Mouse (Mus musculus) hindbrain, embryonic 11.5 days (tissue): ENCODE results near the gene Flt4. TPM values are rescaled to one million over a fixed set of nuclear protein-coding genes. Genes with fewer than 3 reads are reported as not detected.

ENCODE experiments used
- ATAC-seq: fragments of 200-750 bp; cut with Nextera tagmentation; 2 replicates; pipeline ENCODE4 v1.8.0; 2017; ENCODE audit warnings: mild to moderate bottlenecking, moderate TSS enrichment, moderate library complexity; ENCODE audit not compliant: low FRiP score
- DNase-seq: peaks from one replicate; pipeline ENCODE4 v3.0.0-alpha.2; 2015; ENCODE audit warnings: low spot score
- H3K27ac ChIP-seq: fragments of 300-500 bp; sonication (generic); 2 replicates; pipeline ENCODE4 v1.5.1; 2014; ENCODE audit warnings: mild to moderate bottlenecking, low read depth, low read length
- H3K27me3 ChIP-seq: fragments of 300-500 bp; sonication (generic); 2 replicates; pipeline ENCODE4 v1.6.1; 2014; ENCODE audit warnings: mild to moderate bottlenecking, low read length, moderate library complexity, mixed read lengths; ENCODE audit not compliant: control insufficient read depth, insufficient read depth
- H3K36me3 ChIP-seq: fragments of 300-500 bp; sonication (generic); 2 replicates; pipeline ENCODE4 v1.6.1; 2014; ENCODE audit warnings: mild to moderate bottlenecking, low read length, moderate library complexity, mixed read lengths; ENCODE audit not compliant: control insufficient read depth, insufficient read depth
- H3K4me1 ChIP-seq: fragments of 300-500 bp; sonication (generic); replicated peaks from 2 replicates; pipeline ENCODE4 v1.6.1; 2014; ENCODE audit warnings: low read length, mixed read lengths; ENCODE audit not compliant: control insufficient read depth, insufficient read depth
- H3K4me2 ChIP-seq: fragments of 300-500 bp; sonication (generic); replicated peaks from 2 replicates; pipeline ENCODE4 v1.6.1; 2014; ENCODE audit warnings: mild to moderate bottlenecking, low read depth, low read length
- H3K4me3 ChIP-seq: fragments of 300-500 bp; sonication (generic); 2 replicates; pipeline ENCODE4 v1.5.1; 2014; ENCODE audit warnings: low read depth, low read length
- H3K9ac ChIP-seq: fragments of 300-500 bp; sonication (generic); 2 replicates; pipeline ENCODE4 v1.6.1; 2014; ENCODE audit warnings: low read depth, low read length
- H3K9me3 ChIP-seq: fragments of 300-500 bp; sonication (generic); 2 replicates; pipeline ENCODE4 v1.6.1; 2016; ENCODE audit warnings: low read length; ENCODE audit not compliant: control insufficient read depth
- WGBS: fragments of 180-500 bp; shearing (Covaris S2); extraction: QIAGEN DNeasy Blood & Tissue Kit; methylation state at CpG from one replicate; pipeline ENCODE4 v1.1.7; 2014; 5-methylcytosine and 5-hydroxymethylcytosine counted together
- polyA plus RNA-seq: library from polyadenylated mRNA; unstranded; fragments of >200 nt; fragmentation: Nextera tagmentation; extraction: Ambion mirVana; gene quantifications from 2 replicates; pipeline ENCODE4 v1.2.1, GENCODE M21; 2014

Gene Flt4
- polyA plus RNA-seq, 1 experiment from 2014 or later = 3.0 TPM

DNA sequence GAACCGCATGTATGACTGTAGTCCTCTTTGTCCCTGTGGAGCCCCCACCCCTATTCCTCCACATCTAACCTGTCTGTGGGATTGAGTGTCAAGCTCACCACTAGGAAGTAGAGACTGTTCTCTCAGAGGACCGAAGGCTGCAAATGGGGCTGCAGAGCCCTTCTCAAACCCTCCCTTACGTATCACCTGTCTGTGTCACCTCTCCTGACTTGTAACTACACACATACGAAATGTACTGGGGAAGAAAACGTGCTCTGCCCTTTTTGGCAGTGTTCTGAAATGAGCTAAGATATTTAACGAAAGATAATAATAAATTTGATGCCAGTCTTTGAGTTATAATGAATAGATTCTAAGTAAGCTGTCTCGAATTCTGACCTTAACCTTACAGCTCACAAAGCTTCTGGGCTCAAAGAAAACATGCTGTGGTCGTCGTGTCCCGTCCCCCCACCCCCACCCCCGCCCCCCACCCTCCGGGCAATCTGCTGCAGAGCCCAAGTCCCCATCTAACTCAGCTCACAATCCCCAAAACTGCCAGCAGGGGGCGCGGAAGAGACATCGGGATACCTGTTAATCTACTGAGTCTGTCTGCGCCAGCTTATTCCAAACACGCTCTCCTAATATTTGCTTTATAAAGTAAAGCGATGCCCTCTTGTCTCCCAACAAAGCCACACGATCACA, 43.5 kb downstream of the Flt4 start:
- no peak overlapping the region for H3K27ac ChIP-seq
- no peak overlapping the region for H3K4me2 ChIP-seq
- H3K4me3 ChIP-seq = no peak overlapping the region
- no peak overlapping the region for H3K9ac ChIP-seq
- H3K4me1 ChIP-seq = no peaks in the 10 kb centered on the region
- H3K9me3 ChIP-seq = no peaks in the 10 kb centered on the region
- H3K36me3 ChIP-seq = no peaks in the 10 kb centered on the region
- DNase-seq (peak; percentile 91), ATAC-seq (peak; percentile 68; the same call in 1 of the 2 replicates)
- no peaks in the 10 kb centered on the region for H3K27me3 ChIP-seq
- WGBS = 26% methylated on average over 19 of the region's 19 CpGs

DNA sequence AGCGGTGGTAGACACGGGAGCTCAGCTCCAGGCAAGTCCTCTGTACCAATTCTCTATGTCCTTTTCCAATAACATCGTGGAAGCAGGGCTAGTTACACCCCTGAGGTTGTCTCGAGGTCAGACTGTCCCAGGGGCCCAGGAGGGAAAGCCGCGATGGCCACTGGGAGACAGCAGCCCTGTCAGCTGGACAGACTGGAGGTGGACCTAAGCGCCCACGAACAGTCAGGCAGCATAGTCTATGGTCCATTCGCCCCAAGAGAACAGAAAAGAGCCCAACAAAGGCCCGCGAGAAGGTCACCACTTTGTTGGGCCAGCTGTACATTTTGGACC, 44.0 kb downstream of the Flt4 start:
- Histone ChIP-seq H3K4me1 (no peaks in the 10 kb centered on the region), H3K4me3 (no peak overlapping the region), H3K27me3 (no peaks in the 10 kb centered on the region), H3K27ac (no peak overlapping the region), H3K36me3 (no peaks in the 10 kb centered on the region), H3K9me3 (no peaks in the 10 kb centered on the region), H3K4me2 (no peak overlapping the region), H3K9ac (no peak overlapping the region)
- WGBS = 44% methylated on average over 11 of the region's 11 CpGs
- ATAC-seq (peak; percentile 31; the same call in 1 of the 2 replicates), DNase-seq (peak; percentile 35)

GRCm38 (mm10) chr11:49654651-49655050, 45.6 kb downstream of the Flt4 start:
- H3K9me3 ChIP-seq = no peaks in the 10 kb centered on the region
- ATAC-seq (no peak), DNase-seq (no peak)
- no peak overlapping the region for H3K27ac ChIP-seq
- H3K27me3 ChIP-seq = no peaks in the 10 kb centered on the region
- no peaks in the 10 kb centered on the region for H3K36me3 ChIP-seq
- no peak overlapping the region for H3K4me3 ChIP-seq
- no peaks in the 10 kb centered on the region for H3K4me1 ChIP-seq
- H3K4me2 ChIP-seq = no peak overlapping the region
- 94% methylated on average over 5 of the region's 5 CpGs for WGBS
- no peak overlapping the region for H3K9ac ChIP-seq

DNA sequence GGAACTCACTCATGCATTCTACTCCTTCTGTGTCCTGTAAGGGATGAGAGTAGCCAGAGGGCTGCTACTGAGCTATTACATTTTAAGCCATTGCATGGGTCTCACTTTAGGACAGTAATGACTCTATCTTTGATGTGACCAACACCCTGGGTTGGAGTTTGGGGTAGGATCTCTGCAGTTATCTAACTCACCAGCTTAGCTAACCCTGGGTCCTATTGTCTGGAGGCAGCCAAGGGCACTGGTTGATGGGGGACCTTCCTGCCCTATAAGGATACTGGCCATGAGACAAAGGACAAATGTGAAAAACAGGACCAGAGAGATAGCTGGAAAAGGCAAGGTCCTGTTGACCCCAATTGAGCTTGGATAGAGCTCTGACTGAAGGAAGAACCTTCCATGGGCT, 46.4 kb downstream of the Flt4 start:
- Histone ChIP-seq H3K4me2 (no peak overlapping the region), H3K27me3 (no peaks in the 10 kb centered on the region), H3K4me3 (no peak overlapping the region), H3K9ac (no peak overlapping the region), H3K4me1 (no peaks in the 10 kb centered on the region), H3K9me3 (no peaks in the 10 kb centered on the region), H3K27ac (no peak overlapping the region), H3K36me3 (no peaks in the 10 kb centered on the region)
- DNase-seq (no peak), ATAC-seq (no peak)

DNA sequence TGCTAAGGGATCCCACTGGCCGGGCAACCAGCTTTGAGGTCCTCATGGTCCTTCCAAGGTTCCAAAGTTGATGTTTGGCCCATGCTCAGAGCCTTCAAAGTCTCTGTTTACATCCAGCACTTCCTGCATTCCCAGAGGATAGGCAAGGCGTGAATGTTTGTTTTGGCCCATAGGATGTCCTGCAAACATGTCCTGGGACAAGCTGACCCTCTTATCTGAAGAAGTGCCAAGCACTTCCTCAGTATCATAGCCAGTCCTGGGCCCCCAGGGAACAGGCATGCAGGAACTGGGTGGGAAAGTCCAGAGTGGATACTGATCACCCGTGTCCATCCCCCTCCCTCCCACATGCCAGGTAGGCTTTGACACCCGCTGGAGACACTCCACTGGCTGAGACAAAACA, 49.0 kb downstream of the Flt4 start:
- no peaks in the 10 kb centered on the region for H3K27me3 ChIP-seq
- H3K27ac ChIP-seq = no peak overlapping the region
- H3K4me1 ChIP-seq = no peaks in the 10 kb centered on the region
- H3K9me3 ChIP-seq = no peaks in the 10 kb centered on the region
- H3K36me3 ChIP-seq = no peaks in the 10 kb centered on the region
- no peak overlapping the region for H3K4me2 ChIP-seq
- WGBS = 78% methylated on average over 4 of the region's 4 CpGs
- no peak for DNase-seq
- no peak overlapping the region for H3K4me3 ChIP-seq
- no peak for ATAC-seq
- H3K9ac ChIP-seq = no peak overlapping the region

DNA sequence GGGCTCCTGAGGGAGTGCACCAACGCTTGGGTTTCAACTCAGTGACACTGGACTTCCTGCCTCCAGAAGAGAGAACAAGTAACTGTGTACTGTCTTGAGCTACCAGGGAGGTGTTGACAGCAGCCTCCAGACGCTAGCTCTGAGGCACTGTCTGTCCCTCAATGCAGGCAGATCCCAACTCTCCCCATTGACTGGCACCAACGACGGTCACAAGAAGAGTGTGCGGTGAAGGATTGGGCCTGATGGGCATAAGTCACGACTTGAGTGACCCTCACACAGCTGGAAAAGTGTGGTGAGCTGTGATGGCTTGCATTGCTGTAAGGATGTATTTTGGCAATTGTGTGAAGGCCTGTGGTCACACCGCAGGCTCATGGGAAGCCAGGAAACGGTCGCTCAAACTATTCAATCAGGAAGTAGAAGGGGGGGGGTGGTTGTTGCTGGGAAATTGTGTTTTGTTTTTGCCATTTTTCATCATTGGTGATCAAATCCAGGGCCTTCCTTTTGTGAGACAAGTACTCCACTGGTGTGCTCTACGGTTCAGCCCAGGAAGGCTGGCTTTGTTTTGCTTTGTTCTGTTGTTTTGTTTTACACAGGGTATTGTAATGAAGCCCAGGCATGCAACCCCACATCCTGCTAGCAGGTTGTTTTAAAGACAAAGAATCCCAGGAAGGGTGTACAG, 49.9 kb downstream of the Flt4 start:
- Histone ChIP-seq H3K4me2 (no peak overlapping the region), H3K4me1 (no peaks in the 10 kb centered on the region), H3K27ac (no peak overlapping the region), H3K9ac (no peak overlapping the region), H3K36me3 (no peaks in the 10 kb centered on the region), H3K27me3 (no peaks in the 10 kb centered on the region), H3K4me3 (no peak overlapping the region), H3K9me3 (no peaks in the 10 kb centered on the region)
- DNase-seq = no peak
- ATAC-seq = no peak
- WGBS = 59% methylated on average over 10 of the region's 10 CpGs

DNA sequence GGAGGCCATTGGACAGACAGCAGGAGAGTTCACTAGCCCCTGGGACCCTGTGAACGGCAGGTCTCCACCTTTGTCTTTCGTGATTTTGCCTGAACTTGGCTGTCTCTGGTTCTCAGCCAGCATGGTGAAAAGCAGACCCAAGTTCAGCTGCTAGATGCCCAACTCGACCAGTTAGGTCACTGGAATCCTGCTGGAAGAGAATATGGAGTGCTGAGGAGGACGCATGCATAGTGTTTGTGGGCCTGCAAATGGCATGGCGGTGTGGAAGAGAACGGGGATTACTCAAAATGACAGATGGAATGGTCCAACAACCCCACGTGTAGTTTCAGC, 50.4 kb downstream of the Flt4 start:
- H3K36me3 ChIP-seq = no peaks in the 10 kb centered on the region
- H3K27ac ChIP-seq = no peak overlapping the region
- H3K27me3 ChIP-seq = no peaks in the 10 kb centered on the region
- no peak overlapping the region for H3K4me2 ChIP-seq
- no peak for DNase-seq
- H3K9me3 ChIP-seq = no peaks in the 10 kb centered on the region
- H3K4me1 ChIP-seq = no peaks in the 10 kb centered on the region
- WGBS = 67% methylated on average over 7 of the region's 7 CpGs
- no peak overlapping the region for H3K4me3 ChIP-seq
- no peak overlapping the region for H3K9ac ChIP-seq
- ATAC-seq = no peak

- no peaks in the 10 kb centered on the region for H3K9me3 ChIP-seq
- no peaks in the 10 kb centered on the region for H3K36me3 ChIP-seq
- no peaks in the 10 kb centered on the region for H3K4me1 ChIP-seq
- no peak overlapping the region for H3K27ac ChIP-seq
- no peak overlapping the region for H3K9ac ChIP-seq
- DNase-seq (no peak), ATAC-seq (no peak)
- no peaks in the 10 kb centered on the region for H3K27me3 ChIP-seq
- H3K4me2 ChIP-seq = no peak overlapping the region
- WGBS = 60% methylated on average over 15 of the region's 15 CpGs
- no peak overlapping the region for H3K4me3 ChIP-seq
These were observed 53.3 kb downstream of the Flt4 start for GRCm38 (mm10) chr11:49662292-49662780.

- ATAC-seq (peak; percentile 28; the same call in 1 of the 2 replicates), DNase-seq (no peak)
- Histone ChIP-seq H3K4me2 (no peak within 1 kb of the TSS), H3K9ac (no peak within 1 kb of the TSS), H3K27ac (no peak within 1 kb of the TSS), H3K9me3 (no peaks in the 10 kb centered on the region), H3K27me3 (no peaks in the 10 kb centered on the region), H3K4me3 (no peak within 1 kb of the TSS), H3K4me1 (no peaks in the 10 kb centered on the region), H3K36me3 (no peaks in the 10 kb centered on the region)
- 85% methylated on average over 5 of the region's 5 CpGs for WGBS
These were observed 54.2 kb downstream of the Flt4 start, which contains the start of gene Scgb3a1 for GRCm38 (mm10) chr11:49663310-49663709. TSS of gene Scgb3a1 (plus strand) at chr11:49663610.
